Mouse (Mus musculus) testis, adult 2 months (tissue): Measurements from ENCODE around the gene Tns4.

ENCODE experiments used
- CTCF ChIP-seq: fragments of 200-500 bp; IDR thresholded peaks from 2 replicates; pipeline ENCODE4 v1.5.1; 2012; ENCODE audit warnings: low read depth, mild to moderate bottlenecking, inconsistent platforms, low read length, moderate library complexity; ENCODE audit not compliant: control insufficient read depth, insufficient read depth, insufficient replicate concordance
- POLR2A ChIP-seq: fragments of 200-500 bp; IDR thresholded peaks from 2 replicates; pipeline ENCODE4 v1.6.1; 2012; ENCODE audit warnings: low read depth, mild to moderate bottlenecking, inconsistent platforms, low read length, moderate library complexity; ENCODE audit not compliant: control insufficient read depth

DNA sequence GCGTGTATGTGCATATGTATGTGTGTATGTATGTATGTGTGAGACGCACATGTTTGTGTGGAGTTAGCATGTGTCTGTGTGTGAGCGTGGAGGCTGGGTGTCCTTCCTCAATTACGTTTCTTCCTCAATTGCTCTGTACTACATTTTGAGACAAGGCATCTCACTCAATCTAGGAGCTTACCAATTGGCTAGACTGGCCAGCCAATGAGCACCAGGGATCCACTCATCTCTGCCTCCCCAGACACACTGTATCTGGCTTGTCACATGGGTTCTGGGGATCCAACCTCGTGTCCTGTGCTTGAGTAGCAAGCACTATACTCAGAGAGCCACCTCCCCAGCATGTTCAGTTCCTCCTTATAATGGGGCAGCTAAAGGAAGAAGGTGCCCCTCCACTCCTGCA lies 20.7 kb downstream of the Tns4 start:
- TF ChIP-seq POLR2A, result no peak
- TF ChIP-seq CTCF, result no peak
